Mouse (Mus musculus): ENCODE measurements at regions not wholly inside any gene's neighbourhood (a gene's known extent, or its start where the extent isn't known, plus 50 kb on each side); places are given as distances from the start of the nearest gene placed in this dataset.

- TF ChIP-seq CTCF (IDR thresholded peaks at IDR 0.05; ENCODE audit: low read depth, low read length), result no peak
- TF ChIP-seq POLR2A (IDR thresholded peaks at IDR 0.05; ENCODE audit: extremely low read depth, insufficient read depth, low read length), result no peak
These were observed 1239.3 kb upstream of the Sel1l start for GRCm38 (mm10) chr12:93088031-93088790.

All from liver, adult 2 months (tissue).